Mouse (Mus musculus): ENCODE results near the gene Cd101.

- no peak for TF ChIP-seq POLR2A (IDR thresholded peaks at IDR 0.05; ENCODE audit: control insufficient read depth, extremely low read depth, insufficient read depth, low read length, poor library complexity)
- no peak for TF ChIP-seq CTCF (IDR thresholded peaks at IDR 0.05; ENCODE audit: borderline replicate concordance, control insufficient read depth, extremely low read depth, insufficient read depth, low read length, poor library complexity)
Observed at GRCm38 (mm10) chr3:100961501-100961900, 67.9 kb downstream of the Cd101 start.
